Mouse (Mus musculus) embryonic facial prominence, embryonic 10.5 days (tissue): ENCODE results near the gene Cdc42ep5. TPM values are rescaled to one million over a fixed set of nuclear protein-coding genes. Genes with fewer than 3 reads are reported as not detected.

Source experiments
- DNase-seq: peaks from one replicate; pipeline ENCODE4 v3.0.0-alpha.2; 2017; ENCODE audit warnings: low spot score
- H3K27ac ChIP-seq: fragments of 300-500 bp; sonication (generic); replicated peaks from 2 replicates; pipeline ENCODE4 v1.5.1; 2016; ENCODE audit warnings: mild to moderate bottlenecking
- H3K27me3 ChIP-seq: fragments of 300-500 bp; sonication (generic); replicated peaks from 2 replicates; pipeline ENCODE4 v1.6.1; 2016; ENCODE audit warnings: low read depth, mild to moderate bottlenecking; ENCODE audit not compliant: poor library complexity, severe bottlenecking
- H3K36me3 ChIP-seq: fragments of 300-500 bp; sonication (generic); replicated peaks from 2 replicates; pipeline ENCODE4 v1.6.1; 2016; ENCODE audit warnings: mild to moderate bottlenecking, moderate library complexity
- H3K4me1 ChIP-seq: fragments of 300-500 bp; sonication (generic); 2 replicates; pipeline ENCODE4 v1.6.1; 2016
- H3K4me3 ChIP-seq: fragments of 300-500 bp; sonication (generic); 2 replicates; pipeline ENCODE4 v1.5.1; 2016; ENCODE audit warnings: mild to moderate bottlenecking, moderate library complexity
- H3K9me3 ChIP-seq: fragments of 300-500 bp; sonication (generic); 2 replicates; pipeline ENCODE4 v1.6.1; 2016; ENCODE audit warnings: mild to moderate bottlenecking
- whole genome bisulfite sequencing: fragments of 180-500 bp; shearing (Covaris S2); methylation state at CpG from one replicate; pipeline ENCODE4 v1.1.7; 2016; 5-methylcytosine and 5-hydroxymethylcytosine counted together
- polyA plus RNA-seq: library from polyadenylated mRNA; unstranded; fragments of >200 nt; fragmentation: Nextera tagmentation; extraction: Ambion mirVana; gene quantifications from 2 replicates; pipeline ENCODE4 v1.2.1, GENCODE M21; 2016

Gene Cdc42ep5
- polyA plus RNA-seq, 1 experiment from 2014 or later: 34.9 TPM

GRCm38 (mm10) chr7:4119976-4120921 lies 44.4 kb downstream of the Cdc42ep5 start:
- H3K4me1 ChIP-seq: peaks cover 47% of the 10 kb centered on the region

GRCm38 (mm10) chr7:4119344-4119902 lies 45.2 kb downstream of the Cdc42ep5 start, which contains the start of gene Ttyh1:
Gene Ttyh1, plus strand, starts transcription at chr7:4119408.
- Histone ChIP-seq H3K4me1 (peaks cover 39% of the 10 kb centered on the region), H3K27ac (peak within 1 kb of the TSS; percentile 75), H3K36me3 (no peaks in the 10 kb centered on the region), H3K27me3 (peaks cover 42% of the 10 kb centered on the region), H3K9me3 (no peaks in the 10 kb centered on the region), H3K4me3 (peak within 1 kb of the TSS; percentile 68)
- peak; percentile 69 for DNase-seq
- under 1% methylated on average over 37 of the region's 37 CpGs for WGBS

More at GRCm38 (mm10) chr7:4119976-4120921, 44.4 kb downstream of the Cdc42ep5 start:
- Histone ChIP-seq H3K4me3 (peak overlapping the region; percentile 68), H3K9me3 (no peaks in the 10 kb centered on the region), H3K27ac (peak overlapping the region; percentile 75), H3K36me3 (no peaks in the 10 kb centered on the region), H3K27me3 (peaks cover 42% of the 10 kb centered on the region)
- no peak for DNase-seq
- 20% methylated on average over 19 of the region's 19 CpGs for WGBS

- Histone ChIP-seq H3K4me3 (no peak overlapping the region), H3K4me1 (peaks cover 18% of the 10 kb centered on the region), H3K27ac (no peak overlapping the region), H3K9me3 (no peaks in the 10 kb centered on the region), H3K27me3 (peaks cover 36% of the 10 kb centered on the region), H3K36me3 (no peaks in the 10 kb centered on the region)
- no peak for DNase-seq
- 70% methylated on average over 8 of the region's 8 CpGs for WGBS
Observed at GRCm38 (mm10) chr7:4117050-4117814, 47.4 kb downstream of the Cdc42ep5 start.

- no peak for DNase-seq
- no peaks in the 10 kb centered on the region for H3K9me3 ChIP-seq
- no peaks in the 10 kb centered on the region for H3K36me3 ChIP-seq
- WGBS: 56% methylated on average over 3 of the region's 3 CpGs
- H3K4me1 ChIP-seq: no peaks in the 10 kb centered on the region
- no peak overlapping the region for H3K27ac ChIP-seq
- H3K27me3 ChIP-seq: no peaks in the 10 kb centered on the region
- H3K4me3 ChIP-seq: no peak overlapping the region
Observed at GRCm38 (mm10) chr7:4111766-4112165, 52.9 kb downstream of the Cdc42ep5 start.

GRCm38 (mm10) chr7:4103411-4103810 lies 61.2 kb downstream of the Cdc42ep5 start:
- Histone ChIP-seq H3K4me3 (no peak overlapping the region), H3K36me3 (no peaks in the 10 kb centered on the region), H3K27ac (no peak overlapping the region), H3K9me3 (no peaks in the 10 kb centered on the region), H3K4me1 (no peaks in the 10 kb centered on the region), H3K27me3 (no peaks in the 10 kb centered on the region)
- WGBS: 19% methylated on average over 4 of the region's 4 CpGs
- peak; percentile 14 for DNase-seq

Other genes with a start within 250 kb of the Cdc42ep5 start
- 0.08 TPM in 1 of 2 replicates, not detected in the other for gene Lilra6, start 249.4 kb downstream of the Cdc42ep5 start, polyA plus RNA-seq
- gene Lair1, start 101.7 kb downstream of the Cdc42ep5 start, polyA plus RNA-seq: 0.13 and 0.22 TPM in 2 replicates
- 10.5 and 10.9 TPM in 2 replicates for gene Ttyh1, start 45.5 kb downstream of the Cdc42ep5 start, polyA plus RNA-seq
- 68.1 and 68.2 TPM in 2 replicates for gene Leng8, start 27.8 kb downstream of the Cdc42ep5 start, polyA plus RNA-seq
- 1.4 and 1.7 TPM in 2 replicates for gene Leng9, start 14.5 kb downstream of the Cdc42ep5 start, polyA plus RNA-seq
- not detected in 2 replicates for gene Lilra5, start 72.9 kb upstream of the Cdc42ep5 start, polyA plus RNA-seq
- gene Ncr1, start 172.9 kb upstream of the Cdc42ep5 start, polyA plus RNA-seq: not detected in 2 replicates
- 0.24 and 0.31 TPM in 2 replicates for gene Gp6, start 232.9 kb upstream of the Cdc42ep5 start, polyA plus RNA-seq